Mouse (Mus musculus) layer of hippocampus, postnatal 25 days (tissue): ENCODE data around the gene Lamtor4. TPM values are rescaled to one million over a fixed set of nuclear protein-coding genes. Genes with fewer than 3 reads are reported as not detected.

Experiments used
- DNase-seq, 2 experiments: peaks; one replicate each; pipeline ENCODE4 v3.0.0; 2022; ENCODE audit warnings: mixed read lengths in 2 of 2, low spot score in 1 of 2; ENCODE audit errors: extremely low spot score in 1 of 2
- total RNA-seq, 2 experiments: library from RNA; stranded (reverse); gene quantifications; 2 replicates each; pipeline ENCODE4 v1.2.3; 2021

The Lamtor4 gene
- total RNA-seq, 2 experiments from 2014 or later: 55.9 to 58.9 TPM

DNA sequence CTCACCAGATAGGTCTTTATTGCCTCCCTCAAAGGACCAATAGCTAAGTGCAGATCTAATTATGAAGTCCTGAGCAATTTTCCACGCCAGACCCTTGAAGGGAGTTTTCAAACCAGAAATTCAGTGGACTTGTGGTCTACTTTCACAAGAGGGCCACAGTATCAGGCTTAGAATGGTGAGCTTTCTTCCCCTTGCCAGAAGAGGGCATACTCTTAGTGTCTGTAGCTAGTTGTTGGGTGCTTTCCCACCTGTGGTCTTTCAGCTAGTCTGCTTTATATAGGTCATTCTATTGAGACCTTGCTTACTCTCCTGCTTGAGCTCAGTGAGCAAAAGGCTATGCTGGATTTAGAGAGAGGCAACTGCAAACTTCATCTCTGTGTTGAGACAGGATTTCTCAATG lies 28.3 kb downstream of the Lamtor4 start:
- DNase-seq: no peak

DNA sequence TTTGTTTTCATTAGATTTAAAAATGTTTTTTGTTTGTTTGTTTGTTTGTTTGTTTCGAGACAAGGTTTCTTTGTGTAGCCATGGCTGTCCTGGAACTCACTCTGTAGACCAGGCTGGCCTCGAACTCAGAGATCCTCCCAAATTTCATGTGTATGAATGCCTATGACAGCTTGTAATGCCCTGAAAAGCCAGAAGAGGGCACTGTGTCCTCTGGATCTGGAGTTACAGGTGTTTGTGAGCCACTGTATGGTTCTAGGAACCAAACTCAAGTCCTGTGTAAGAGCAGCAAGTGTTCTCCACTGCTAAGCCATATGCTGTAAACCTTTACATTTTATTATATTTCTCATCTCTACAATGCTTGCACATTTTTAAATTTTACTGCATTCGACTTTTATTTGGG lies 32.6 kb downstream of the Lamtor4 start:
- no peak for DNase-seq

DNA sequence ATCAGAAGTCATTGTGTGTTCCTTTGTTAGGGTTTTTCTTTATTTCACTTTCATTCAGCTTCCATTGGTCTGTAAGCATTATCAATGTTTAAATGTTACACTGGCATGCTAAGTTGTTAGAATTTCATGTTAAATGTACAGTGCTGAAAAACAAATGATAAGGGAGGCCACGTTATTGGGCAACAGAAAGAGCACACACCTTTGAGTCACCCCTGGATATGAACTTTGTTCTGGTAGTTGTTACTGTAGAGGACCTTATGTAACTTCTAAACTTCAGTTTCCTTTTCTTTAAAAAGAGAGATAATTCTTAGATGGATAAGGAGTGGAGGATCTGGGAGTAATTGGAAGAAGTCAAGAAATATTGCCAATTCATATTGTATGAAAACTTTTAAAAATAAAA lies 36.4 kb downstream of the Lamtor4 start:
- no peak for DNase-seq

DNA sequence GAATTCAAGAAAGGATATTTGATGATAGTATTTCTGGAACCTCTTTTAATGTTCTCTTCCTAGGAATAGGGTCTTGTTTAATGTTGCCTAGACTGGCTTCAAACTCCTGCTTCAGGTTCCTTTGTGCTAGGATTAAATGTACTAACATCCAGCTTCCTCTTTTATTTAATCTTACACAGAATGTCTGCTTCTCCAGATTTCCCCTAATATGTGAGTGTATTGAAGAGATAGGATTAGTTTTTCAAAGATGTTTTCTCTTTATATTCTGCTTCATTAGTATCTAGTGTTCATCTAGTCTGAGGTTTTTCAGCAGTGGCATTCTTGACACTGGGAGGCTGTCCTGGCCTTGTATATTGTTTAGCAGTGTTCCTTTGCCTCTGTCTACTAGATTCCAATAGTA lies 38.9 kb downstream of the Lamtor4 start:
- DNase-seq: no peak

DNA sequence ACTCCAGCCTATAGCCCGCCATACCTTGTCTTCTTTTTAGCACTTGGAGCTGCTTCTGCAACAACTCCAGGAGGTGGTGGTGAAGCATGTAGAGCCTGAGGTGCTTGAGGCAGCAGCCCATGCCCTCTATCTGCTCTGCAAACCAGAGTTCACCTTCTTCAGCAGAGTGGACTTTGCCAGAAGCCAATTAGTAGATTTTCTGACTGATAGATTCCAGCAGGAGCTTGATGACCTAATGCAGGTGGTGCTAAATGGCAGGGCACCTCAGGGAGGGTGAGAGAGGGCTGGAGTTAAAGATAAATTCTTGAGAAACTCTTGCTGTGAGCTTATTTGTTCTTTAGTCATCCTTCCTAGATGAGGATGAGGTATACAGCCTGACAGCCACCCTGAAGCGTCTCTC lies 44.3 kb downstream of the Lamtor4 start:
- DNase-seq: no peak

Other genes starting within 250 kb of the Lamtor4 start
- gene Smok3a, start 234.2 kb upstream of the Lamtor4 start, total RNA-seq: not detected
- gene Smok3b, start 234.1 kb upstream of the Lamtor4 start, total RNA-seq: not detected
- not detected for gene Smok3c, start 202.3 kb upstream of the Lamtor4 start, total RNA-seq
- gene Zkscan1, start 170.4 kb upstream of the Lamtor4 start, total RNA-seq: 10 to 100 TPM; 40.4 to 43.3 TPM
- 10 to 100 TPM; 14.1 to 16.7 TPM for gene Zscan21, start 138.6 kb upstream of the Lamtor4 start, total RNA-seq
- 10 to 100 TPM; 12.8 to 15.3 TPM for gene Zfp113, start 99.7 kb upstream of the Lamtor4 start, total RNA-seq
- 100 to 1,000 TPM; 136 to 143 TPM for gene Cops6, start 94.4 kb upstream of the Lamtor4 start, total RNA-seq
- 10 to 100 TPM; 22.8 to 26.7 TPM for gene Ap4m1, start 83.5 kb upstream of the Lamtor4 start, total RNA-seq
- 10 to 100 TPM; 18.3 to 19.3 TPM for gene Mcm7, start 83.1 kb upstream of the Lamtor4 start, total RNA-seq
- gene Taf6, start 68.0 kb upstream of the Lamtor4 start, total RNA-seq: 10 to 100 TPM; 40.5 to 42.7 TPM
- 10 to 100 TPM; 15.7 to 16.1 TPM for gene Cnpy4, start 68.0 kb upstream of the Lamtor4 start, total RNA-seq
- 10 to 100 TPM in 1 of 2 experiments, 1 to 10 TPM in 1; 9.1 to 10.1 TPM for gene Mblac1, start 61.2 kb upstream of the Lamtor4 start, total RNA-seq
- gene Nxpe5, start 29.6 kb upstream of the Lamtor4 start, total RNA-seq: not detected
- 10 to 100 TPM; 69.3 to 75.7 TPM for gene BC037034, start 8.6 kb downstream of the Lamtor4 start, total RNA-seq
- gene Gal3st4, start 17.4 kb downstream of the Lamtor4 start, total RNA-seq: 1 to 10 TPM; 2.3 to 3.1 TPM
- gene Gm43720, start 24.5 kb downstream of the Lamtor4 start, total RNA-seq: not detected
- gene Gpc2, start 24.5 kb downstream of the Lamtor4 start, total RNA-seq: 1 to 10 TPM; 3.3 to 4.8 TPM
- gene Stag3, start 24.8 kb downstream of the Lamtor4 start, total RNA-seq: 1 to 10 TPM; 1.3 to 1.4 TPM
- gene Pvrig, start 86.5 kb downstream of the Lamtor4 start, total RNA-seq: not detected
- gene Zfp157, start 186.0 kb downstream of the Lamtor4 start, total RNA-seq: 10 to 100 TPM; 24.9 to 26.3 TPM